Mouse (Mus musculus): Measurements from ENCODE around the gene Tfdp2. TPM values are rescaled to one million over a fixed set of nuclear protein-coding genes. Genes with fewer than 3 reads are reported as not detected.
"Not testable (repeated sequence)": the region's sequence is repeated elsewhere in the genome, so short reads cannot be mapped to it uniquely, and the experiment has no call there.

The Tfdp2 gene
- total RNA-seq (2021): 10 to 100 TPM; 40.1 to 49.1 TPM

DNA sequence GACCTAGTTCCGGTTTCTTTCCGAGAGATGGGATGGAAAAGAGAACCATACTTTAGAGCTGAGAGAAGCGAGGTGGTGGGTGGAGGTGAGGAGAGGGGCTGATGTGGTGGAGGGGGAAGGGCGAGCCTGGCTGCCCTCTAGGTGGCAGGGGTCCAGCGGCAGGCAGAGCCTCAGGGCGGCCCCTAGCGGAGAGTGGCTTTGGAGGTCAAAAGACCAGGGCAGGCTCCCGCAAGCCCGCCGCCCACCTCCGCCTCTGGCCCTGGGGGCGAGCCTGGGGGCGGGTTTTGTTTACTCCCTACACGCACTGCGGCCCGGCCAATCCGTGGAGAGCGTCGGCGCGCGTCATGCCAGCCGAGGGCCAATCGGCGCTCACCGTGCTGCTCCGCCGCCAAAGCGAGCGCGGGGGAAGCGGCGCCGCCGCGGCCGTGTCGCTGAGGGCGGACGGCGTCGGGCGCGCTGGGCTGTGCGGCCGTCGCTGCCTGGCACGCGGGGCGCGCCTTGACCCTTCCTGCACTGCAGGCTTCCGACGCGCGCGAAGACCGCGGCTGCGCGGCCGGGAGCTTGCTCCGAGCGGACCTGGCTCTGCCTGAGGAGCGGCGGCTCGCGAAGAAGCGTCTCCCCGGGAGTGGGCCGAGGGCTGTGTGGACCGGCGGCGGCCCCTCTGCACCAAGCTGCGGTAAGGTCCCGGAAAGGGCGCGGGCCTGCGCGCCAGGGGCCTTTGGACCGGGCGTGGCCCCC, at the start of gene Tfdp2:
Tfdp2 (plus strand) TSS at position 391 of the 738 bp plus-strand sequence.
- peak; percentile 89 to 90 for DNase-seq

DNA sequence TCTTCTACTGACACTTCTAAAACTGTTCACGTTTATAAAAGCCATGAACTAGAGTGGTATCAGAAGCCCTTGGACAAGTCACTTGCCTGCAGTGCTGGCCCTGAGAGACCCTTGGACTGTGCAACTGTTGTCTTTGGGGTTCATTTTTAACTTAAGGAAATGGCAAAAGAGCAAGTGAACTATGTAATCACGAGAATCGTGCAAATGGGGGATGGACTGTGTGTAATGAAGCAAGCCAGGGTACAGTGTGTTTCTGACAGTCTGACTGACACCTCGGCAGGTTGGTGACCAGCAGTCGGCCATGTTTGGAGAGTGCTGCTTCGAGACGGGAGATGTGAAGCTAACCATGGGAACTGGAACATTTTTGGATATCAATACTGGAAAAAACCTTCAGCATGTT, 43.3 kb upstream of the Tfdp2 start:
- DNase-seq: no peak

DNA sequence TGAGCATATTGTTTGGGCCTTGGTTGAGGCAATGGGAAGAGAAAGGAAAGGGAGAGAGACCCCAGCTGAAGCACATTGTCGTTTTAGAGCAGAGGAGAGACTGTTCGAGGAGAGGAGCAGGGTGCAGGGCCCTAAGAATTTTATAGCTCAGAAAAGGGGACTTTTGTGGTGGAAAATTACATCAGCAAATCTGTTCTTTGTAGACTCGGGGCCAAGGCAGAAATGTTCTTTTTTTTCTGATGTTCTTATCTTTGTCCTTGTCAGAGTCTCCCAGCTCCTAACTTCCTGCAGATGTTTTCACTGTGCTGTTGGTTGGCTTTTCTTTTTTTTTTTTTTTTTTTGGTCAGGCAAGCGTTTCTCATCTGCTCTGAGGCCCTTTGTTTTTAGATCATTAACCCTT, 37.6 kb upstream of the Tfdp2 start:
- DNase-seq: no peak

DNA sequence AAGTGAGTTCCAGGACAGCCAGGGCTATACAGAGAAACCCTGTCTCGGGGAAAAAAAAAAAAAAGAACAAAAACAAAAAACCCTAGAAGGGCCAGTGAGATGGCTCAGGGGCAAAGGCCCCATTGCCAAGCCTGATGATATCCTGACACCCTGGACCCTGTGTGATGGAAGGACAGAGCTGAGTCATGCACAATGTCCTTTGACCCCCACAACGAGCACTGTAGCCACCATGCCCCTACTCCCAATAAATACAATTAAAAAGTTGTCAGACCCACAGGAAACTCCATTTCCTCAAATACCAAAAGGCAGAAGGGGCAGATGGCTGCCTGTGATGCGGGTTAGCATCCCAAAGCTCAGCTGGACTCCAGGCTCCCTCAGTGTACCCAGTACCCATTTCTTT, 37.0 kb upstream of the Tfdp2 start:
- DNase-seq: no peak

DNA sequence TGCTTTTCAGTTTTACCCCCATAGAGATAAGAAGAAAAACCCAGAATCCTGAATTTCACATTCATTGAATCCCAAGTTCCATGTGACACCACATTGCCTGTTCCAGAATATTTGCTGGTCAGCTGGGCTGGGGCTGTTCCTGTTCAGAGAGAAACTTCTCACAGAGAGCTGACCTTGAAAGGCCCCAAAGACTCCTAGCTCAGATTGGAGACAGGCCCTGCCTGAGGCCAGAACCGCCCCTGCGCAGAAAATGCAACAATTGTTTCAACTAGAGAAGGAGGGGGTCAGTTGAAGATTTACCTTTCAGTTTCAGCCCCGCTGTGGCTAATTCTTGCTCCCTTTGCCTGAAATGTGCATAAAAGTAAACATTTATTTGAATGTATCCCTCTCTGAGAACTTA, 35.3 kb upstream of the Tfdp2 start:
- DNase-seq: no peak

DNA sequence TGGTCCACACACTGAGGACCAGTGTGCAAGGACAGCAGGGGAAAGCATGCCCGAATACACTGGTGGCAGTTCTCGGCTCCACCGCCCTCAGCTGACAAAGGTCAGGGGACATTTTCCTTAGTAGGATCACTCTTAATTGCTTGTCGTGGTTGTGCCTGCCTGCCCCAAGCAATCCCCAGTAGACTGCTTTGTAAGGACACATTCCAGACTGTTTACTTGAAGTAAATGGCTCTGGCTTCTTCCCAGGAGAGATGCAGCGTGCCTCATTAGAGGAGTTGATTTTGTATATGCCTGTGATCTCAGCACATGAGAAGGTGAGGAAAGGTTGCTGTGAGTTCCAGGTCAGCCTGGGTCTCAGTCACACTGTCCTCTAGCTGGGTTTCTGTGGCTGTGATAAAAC, 33.7 kb upstream of the Tfdp2 start:
- DNase-seq: no peak

DNA sequence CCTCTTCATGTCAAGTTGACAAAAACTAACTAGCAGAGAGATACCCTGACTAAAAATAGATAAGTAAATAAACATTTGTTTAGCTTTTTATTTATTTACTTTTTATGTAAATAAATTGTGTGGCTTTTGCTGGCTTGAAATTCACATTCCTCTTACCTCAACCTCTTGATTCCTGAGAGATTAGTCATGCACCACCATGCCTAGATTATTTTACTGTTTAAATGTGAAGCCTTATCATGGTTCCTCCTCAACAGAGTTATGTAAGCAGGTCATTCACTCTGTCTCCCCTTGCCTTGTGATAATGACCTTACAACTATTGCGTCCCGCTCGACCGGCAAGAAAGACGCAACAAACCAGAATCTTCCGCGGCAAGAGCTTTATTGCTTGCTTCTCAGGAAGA, 32.6 kb upstream of the Tfdp2 start:
- no peak for DNase-seq

DNA sequence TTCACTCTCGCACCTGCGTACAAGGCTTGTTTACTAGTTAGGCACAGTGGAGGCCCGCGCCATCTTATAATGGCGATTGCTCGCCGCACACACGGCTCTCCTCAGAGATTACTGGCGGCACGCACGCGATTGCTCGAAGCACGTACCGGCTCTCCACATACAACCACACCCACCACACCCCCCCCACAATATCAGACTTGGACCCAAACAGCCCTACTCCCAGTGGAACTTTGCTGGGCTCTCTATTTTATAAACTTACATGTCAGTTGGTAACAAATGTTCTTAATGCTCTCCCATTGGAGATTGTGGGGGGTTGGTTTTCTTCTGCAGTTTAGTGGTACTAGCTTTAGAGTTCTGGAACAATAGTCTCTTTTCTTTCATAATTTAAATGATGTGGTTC, 32.1 kb upstream of the Tfdp2 start:
- DNase-seq: not testable (repeated sequence)

DNA sequence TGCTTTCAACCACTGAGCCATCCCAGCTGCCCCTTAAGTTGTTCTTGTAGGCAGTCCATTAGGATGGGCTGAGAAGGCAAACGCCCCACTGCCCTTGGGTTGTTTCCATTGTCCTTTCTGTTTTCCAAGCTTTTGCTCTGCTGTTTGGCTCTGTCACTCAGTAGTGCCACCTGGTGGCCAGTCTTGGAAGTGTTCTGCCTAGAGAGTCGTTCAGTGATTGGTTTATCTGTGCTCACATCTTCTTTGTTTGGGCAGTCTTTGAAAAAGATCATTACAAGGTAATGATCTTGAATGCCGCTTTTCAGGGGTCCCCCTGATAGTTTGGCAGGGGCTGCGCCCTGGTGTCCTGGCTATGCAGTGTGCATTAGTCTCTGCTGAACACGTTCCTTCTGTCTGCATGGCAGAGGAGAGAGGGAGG, 28.9 kb upstream of the Tfdp2 start:
- peak; percentile 29 to 36 for DNase-seq

DNA sequence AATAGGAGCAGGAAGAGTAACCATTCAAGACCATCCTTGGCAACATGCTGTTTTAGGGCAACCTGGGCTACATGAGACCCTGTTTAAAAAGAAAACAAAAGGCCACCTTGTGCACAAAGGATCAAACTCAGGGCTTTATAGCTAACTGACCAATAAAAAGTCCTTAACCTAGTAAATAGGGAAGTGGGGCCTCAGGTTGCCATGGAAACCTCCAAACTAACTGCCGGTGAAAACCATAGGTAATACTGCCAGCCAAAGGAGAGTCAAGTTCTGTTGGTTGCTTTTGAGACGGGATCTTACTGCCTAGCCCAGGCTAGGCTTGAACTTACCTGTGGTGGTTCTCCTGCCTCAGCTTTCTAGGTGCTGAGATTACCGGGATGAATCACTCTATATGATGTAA, 25.5 kb upstream of the Tfdp2 start:
- DNase-seq: no peak

DNA sequence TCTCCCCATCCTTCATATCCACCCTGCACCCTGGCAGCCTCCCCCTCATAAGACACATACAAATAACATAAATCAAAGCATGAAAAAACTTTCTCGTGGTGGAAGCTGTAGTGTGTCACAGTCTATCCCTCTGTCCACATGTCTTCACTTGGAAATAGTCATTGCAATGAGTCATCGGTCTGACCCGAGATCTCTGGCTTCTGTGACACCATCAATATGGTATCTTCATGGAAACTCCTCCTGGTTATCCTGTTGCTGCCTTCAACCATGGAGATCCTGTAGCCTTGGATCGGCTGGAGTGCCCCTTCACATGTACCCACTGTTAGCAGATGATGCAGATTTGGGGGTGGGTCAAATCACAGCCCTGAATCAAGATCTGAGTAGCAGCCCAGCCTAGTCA, 11.2 kb upstream of the Tfdp2 start:
- no peak for DNase-seq

DNA sequence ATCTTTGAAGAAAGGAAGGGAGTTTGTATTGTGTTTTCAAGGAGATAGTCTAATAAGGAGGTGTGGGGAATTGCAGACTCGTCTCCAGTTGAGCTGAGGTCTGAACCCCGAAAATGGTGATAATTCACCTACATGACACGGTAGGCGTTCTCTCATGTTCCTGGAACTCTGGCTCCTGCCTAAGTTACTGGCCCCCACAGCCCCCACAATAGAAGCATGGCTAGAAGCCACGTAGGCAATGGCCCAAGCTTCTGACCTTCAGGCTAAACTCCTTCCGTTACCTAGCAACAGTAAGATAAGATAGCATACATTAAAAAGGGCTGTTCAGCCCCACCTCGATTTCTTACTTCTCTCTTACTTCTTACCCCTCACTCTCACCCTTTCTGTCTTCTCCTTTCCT, 9.4 kb upstream of the Tfdp2 start:
- DNase-seq: no peak

DNA sequence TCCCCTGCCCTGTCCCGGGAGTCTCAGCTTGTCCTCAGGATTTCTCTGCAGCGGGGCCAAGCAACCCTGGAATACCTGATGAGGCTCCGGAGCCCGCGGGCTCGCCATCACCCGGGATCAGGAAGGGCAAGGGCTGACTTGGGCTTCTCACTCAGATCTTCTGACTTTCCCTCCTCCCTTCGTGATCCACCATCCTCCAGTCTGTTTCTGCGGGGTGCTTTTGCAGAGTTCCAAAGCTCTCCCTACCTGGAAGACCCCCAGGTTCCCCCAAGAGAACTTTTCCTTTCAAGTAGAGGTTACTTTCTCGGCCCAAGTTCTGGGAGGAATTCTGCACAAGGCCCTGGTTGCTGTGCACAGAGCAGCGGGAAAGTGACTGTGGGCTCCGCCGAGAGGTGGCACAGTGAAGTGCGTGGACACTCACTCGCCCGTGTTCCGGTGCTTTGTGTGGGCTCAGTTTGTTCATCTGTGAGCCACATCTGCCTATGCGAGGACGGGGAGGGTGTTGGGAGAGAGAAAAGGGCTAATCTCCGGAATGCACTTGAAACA, 634 bp downstream of the Tfdp2 start:
- peak; percentile 36 to 50 for DNase-seq

DNA sequence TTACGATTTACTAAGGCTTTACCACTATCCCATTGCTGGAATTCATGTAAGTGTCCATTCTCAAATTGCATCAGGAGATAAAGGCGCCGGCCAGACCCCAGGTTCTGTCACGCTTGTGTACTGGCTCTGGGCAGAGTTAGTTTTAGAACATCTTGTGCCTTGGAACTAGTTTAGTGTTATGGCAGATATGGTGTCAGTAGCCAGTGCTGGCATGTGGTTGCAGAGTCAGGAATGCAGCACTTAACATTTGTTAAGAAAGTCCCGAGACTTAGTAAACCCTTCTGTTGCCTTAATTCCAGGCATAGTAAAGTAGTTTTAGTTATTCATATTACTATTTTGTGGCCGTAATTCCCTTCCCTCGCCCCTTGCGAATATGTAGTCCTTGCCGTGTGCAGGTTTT, 1.7 kb downstream of the Tfdp2 start:
- DNase-seq: no peak

DNA sequence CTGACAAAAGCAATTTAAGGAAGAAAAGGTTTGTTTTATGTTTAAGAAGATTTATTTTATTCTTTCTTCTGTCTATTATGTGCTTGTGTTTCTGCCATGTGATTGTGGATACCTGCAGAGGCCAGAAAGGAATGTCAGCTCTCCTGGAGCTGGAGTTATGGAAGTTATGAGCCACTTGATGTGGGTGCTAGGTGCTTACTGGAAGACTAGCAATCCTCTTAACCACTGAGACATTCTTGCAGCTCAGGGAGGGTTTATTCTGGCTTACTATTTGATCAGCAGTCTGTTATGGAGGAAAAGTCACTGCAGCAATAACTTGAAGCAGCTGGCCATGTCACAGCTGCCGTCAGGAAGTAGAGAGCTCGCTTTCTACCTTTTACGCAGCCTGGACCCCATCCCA, 7.6 kb downstream of the Tfdp2 start:
- DNase-seq: no peak

DNA sequence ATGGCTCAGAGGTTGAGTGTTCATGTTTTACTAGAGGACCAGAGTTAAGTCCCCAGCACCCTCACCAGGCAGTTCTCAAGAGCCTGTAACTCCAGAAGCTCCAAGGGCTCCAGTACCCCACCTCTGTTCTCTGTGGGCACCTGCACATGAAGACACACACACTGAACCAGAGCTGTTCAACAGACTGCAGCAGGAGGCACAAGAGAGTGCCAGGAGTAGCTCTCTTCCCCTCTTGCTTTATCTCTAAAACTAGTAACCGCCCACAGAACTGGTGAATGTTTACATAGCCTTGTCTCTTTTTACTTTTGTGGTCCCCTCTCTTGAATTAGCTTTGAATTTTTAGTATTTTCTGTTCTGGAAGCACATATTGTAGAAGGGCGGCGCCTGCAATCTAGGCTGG, 11.4 kb downstream of the Tfdp2 start:
- no peak for DNase-seq

DNA sequence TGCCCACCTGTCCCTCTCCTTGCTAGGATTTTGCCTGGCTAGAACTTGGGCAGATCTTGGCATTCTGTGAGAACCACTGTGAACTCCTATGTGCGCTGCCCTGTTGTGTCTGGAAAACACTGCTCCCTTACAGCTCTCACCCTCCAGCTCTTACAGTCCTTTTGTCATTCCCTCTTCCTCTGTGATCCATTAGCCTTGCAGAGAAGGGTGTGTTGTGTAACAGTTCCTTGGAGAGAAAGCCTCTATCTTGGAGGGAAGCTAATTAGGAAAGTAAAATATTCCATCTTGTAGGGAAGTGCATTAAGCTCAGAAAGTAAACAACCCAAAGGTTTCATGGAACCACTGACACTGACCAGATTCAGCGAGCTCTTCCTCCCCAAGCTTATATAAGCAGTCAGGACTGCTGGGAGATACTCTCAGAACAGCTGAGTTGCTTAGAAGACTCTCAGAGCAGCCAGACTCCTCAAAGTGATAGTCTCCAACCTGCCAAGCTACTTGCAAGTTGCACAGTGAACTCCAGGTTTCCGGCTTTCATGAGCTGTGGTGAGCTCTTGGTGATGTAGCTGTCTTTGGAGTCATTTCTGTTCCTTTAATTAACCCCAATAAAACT, 17.1 kb downstream of the Tfdp2 start:
- DNase-seq: no peak

DNA sequence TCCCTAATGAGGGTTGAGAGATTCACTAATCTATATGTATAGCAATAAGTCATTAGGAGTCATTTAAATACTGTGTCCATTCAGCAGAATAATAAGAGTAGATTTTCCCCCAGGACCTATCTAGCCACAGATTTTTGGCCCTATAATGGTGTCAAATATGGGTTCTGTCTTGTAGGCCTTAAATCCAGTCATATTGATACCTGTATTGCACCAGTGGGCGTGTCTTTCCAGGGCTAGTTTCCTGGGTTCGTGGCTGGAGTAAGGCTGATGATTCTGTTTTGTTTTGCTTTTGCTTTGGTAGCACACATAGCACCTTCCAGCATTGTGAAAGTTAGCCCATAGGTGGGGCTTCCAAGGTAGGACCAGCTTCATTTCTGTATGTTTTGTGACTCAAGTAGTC, 18.1 kb downstream of the Tfdp2 start:
- DNase-seq: no peak

DNA sequence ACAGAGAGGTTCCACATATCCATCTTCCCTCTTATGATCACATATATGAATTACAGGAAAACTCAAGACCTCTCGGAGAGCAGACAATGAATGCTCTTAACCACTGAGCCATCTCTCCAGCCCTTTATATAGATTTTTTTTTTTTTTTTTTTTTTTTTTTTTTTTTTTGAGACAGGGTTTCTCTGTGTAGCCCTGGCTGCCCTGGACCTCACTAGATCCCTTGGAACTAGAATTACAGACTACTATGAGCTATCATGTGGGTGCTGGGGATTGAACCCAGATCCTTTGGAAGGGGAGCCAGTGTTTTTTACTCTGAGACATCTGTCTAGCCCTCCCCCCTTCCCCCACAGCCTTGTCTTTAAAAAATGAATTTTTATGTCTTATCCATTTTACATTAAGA, 21.2 kb downstream of the Tfdp2 start:
- DNase-seq: no peak

DNA sequence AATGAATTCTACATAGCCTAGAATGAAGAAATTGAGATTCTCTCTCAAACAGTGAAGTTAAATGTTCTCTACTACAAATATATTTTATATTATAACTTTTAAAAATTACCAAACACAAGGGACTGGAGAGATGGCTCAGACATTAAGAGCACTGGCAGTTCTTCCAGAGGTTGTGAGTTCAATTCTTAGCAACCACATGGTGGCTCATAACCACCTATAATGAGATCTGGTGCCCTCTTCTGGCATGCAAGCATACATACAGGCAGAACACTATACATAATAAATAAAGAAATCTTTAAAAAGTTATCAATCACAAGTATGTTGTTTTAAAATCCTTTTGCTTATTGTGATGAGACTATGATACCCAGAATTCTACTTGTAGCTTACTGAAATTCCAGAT, 21.7 kb downstream of the Tfdp2 start:
- no peak for DNase-seq

DNA sequence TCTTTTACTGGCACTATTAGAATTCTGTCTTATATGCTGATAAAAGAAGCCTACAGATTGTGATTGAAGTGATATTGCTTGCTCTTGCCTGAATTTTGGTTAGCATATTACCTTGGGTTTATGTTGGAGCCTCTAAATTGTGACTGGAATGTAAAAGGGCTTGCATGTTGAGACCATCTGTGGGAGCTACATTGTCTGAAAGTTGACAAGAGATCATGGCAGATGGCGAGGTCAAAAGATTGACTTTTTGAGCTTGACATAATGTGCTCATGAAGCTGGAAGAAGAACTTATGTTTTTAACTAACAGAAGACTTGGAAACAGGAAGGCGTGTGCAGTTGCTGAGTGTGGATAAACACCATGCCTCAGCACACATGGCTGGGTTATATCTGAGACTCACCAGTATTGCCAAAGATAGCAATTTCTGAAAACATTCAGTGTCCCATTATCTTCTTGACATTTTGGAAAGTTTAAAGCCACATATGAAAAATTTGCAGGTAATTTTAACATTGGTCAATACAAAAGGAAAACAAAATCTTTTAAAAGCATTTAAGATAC, 23.1 kb downstream of the Tfdp2 start:
- DNase-seq: no peak

DNA sequence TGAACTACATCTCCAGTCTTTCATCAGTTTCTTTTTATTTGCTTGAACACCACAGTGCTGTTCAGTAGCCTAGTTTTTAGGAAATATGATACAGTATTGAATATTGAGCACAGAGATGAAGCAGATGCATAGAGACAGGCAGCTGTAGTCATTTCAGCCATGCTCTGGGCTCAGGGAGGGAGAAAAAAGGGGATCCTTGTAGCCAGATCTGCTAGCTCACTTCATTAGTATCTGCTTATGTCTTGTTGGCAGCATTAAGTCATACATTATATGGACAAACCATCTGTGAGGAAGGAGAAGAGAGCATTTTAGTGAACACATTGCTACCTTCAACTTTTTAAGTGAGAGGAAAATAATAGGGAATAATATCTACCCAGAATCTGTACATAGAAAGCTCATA, 24.3 kb downstream of the Tfdp2 start:
- no peak for DNase-seq

DNA sequence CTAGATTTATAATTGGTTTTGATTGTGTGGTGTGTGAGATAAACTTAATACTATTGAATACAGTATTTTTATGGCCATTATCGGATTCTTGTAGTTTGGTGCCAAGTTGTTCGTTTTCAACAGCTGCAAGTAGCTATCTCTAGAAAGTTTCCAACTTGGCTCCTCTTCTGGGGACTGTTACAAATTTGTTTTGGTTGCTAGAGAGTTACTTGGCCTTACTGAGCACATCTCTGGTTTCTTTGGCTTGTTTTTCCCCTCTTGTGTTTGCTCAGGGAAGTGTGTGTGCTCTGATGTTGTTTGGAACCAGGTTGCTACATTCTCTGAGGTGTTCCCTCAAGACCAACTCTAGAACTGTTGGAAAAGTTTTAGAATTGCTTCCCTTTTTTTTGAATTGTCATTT, 27.2 kb downstream of the Tfdp2 start:
- no peak for DNase-seq

DNA sequence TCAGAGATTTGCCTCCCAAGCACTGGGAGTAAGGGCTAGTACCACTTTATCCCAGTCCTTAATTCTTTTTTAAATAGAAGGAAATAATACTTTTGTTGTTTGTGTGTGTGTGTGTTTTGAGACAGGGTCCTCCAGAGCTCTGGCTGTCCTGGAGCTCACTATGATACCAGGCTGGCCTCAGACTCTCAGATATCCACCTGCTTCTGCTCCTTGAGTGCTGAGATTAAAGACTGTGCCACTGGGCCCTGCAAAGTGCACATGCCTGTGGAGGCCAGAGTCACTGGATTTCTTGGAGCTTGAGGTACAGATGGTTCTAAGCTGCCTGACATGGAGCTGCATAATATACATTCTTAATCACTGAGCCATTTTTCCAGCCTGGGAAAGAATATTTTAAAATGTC, 32.2 kb downstream of the Tfdp2 start:
- no peak for DNase-seq
